Mouse (Mus musculus): Measurements from ENCODE around the gene Tubb3. TPM values are rescaled to one million over a fixed set of nuclear protein-coding genes. Genes with fewer than 3 reads are reported as not detected.
"Not testable (repeated sequence)": the region's sequence is repeated elsewhere in the genome, so short reads cannot be mapped to it uniquely, and the experiment has no call there.

Tubb3 gene
- total and polyA plus RNA-seq, 2 experiments from 2014 or later: 1,610 to 3,792 TPM

DNA sequence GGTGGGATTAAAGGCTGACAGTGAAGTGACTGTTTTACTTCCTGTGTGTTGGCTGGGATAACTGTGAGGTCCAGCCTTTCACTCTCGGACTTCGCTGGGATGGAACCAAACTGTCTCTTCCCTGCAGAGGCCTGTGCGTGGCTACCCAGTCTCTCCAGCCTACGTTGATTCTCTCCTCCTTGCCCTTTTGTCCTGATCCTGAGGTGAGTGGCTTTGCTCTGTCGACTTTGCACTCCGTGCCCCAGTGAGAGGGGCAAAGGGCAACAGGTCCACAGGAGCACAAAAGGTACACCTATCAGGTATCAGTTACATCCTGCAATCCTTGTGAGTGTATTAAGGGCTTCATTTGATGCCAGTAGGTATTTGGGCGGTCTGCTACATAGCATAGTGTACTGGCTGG is 12.2 kb downstream of the Tubb3 start, which contains the start of gene Def8:
TSS of gene Def8 (plus strand) at position 87 of the 400 bp plus-strand sequence.
- DNase-seq (ENCODE audit: low spot score) (no peak), ATAC-seq (no peak)
- no peaks in the 10 kb centered on the region for H3K27me3 ChIP-seq (ENCODE audit: insufficient read depth, low read length)
- no peak for TF ChIP-seq CTCF (IDR thresholded peaks at IDR 0.05; ENCODE audit: low read depth)
- H3K36me3 ChIP-seq (ENCODE audit: insufficient read depth, low read length): peaks cover 27% of the 10 kb centered on the region
- 74% methylated on average over 7 of the region's 7 CpGs for WGBS
- peaks cover 13% of the 10 kb centered on the region for H3K9me3 ChIP-seq (ENCODE audit: low read length)
- no peak within 1 kb of the TSS for H3K9ac ChIP-seq (replicated peaks; ENCODE audit: low read length)
- 0 out of 2 replicates have a peak within 1 kb of the TSS, but pooled peaks have one; percentile 3 for H3K4me3 ChIP-seq (ENCODE audit: low read length)
- H3K4me2 ChIP-seq (ENCODE audit: low read depth, low read length): peak within 1 kb of the TSS; percentile 44
- no peaks in the 10 kb centered on the region for H3K4me1 ChIP-seq (ENCODE audit: insufficient read depth, low read length)
- H3K27ac ChIP-seq: peak within 1 kb of the TSS; percentile 15; the same call in 1 of the 2 replicates

- no peak for ATAC-seq
- 97% methylated on average over 27 of the region's 27 CpGs for WGBS
- TF ChIP-seq CTCF (IDR thresholded peaks at IDR 0.05; ENCODE audit: low read depth): no peak
These were observed 15.6 kb downstream of the Tubb3 start for GRCm38 (mm10) chr8:123426511-123427509.

DNA sequence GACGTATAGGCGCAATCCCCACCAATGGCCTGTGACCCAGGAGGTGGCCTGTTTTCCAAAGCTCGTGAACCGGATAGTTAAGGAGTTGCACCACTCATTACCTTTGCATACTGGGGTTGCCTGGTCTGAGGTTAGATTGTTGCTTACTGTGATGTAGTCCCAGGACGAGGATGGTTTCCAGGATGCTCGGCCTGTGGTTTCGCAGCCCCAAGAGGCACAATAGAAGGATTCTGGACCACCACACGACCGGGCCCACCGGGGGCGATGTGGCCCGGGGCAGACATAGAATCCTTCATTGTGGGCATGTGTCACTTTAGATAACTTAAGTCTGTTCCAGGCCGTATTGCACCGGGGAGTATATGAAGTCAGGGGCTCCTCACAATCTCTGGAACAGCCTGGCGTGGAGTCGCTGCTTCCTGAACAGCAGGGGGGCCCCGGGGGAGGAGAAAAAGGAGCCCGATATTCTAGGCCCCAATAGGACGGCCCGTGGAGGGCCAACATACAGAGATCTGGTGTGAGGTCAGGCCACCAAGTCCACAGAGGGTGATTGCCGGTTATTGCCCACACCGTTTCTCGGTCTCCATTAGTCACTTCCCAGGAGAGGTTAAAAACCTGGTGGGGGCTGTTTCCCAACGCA is 16.5 kb downstream of the Tubb3 start:
- H3K4me1 ChIP-seq (ENCODE audit: insufficient read depth, low read length): no peaks in the 10 kb centered on the region
- DNase-seq (ENCODE audit: low spot score): no peak
- no peak overlapping the region for H3K9ac ChIP-seq (replicated peaks; ENCODE audit: low read length)
- ATAC-seq: no peak
- peaks cover 23% of the 10 kb centered on the region for H3K9me3 ChIP-seq (ENCODE audit: low read length)
- H3K4me3 ChIP-seq (ENCODE audit: low read length): no peak overlapping the region
- no peak for TF ChIP-seq CTCF (IDR thresholded peaks at IDR 0.05; ENCODE audit: low read depth)
- H3K4me2 ChIP-seq (ENCODE audit: low read depth, low read length): no peak overlapping the region
- no peaks in the 10 kb centered on the region for H3K36me3 ChIP-seq (ENCODE audit: insufficient read depth, low read length)
- H3K27me3 ChIP-seq (ENCODE audit: insufficient read depth, low read length): no peaks in the 10 kb centered on the region
- 97% methylated on average over 24 of the region's 24 CpGs for WGBS
- H3K27ac ChIP-seq: no peak overlapping the region

More at GRCm38 (mm10) chr8:123426511-123427509, 15.6 kb downstream of the Tubb3 start:
- no peaks in the 10 kb centered on the region for H3K36me3 ChIP-seq (ENCODE audit: insufficient read depth, low read length)
- H3K4me2 ChIP-seq (ENCODE audit: low read depth, low read length): no peak overlapping the region
- H3K27me3 ChIP-seq (ENCODE audit: insufficient read depth, low read length): no peaks in the 10 kb centered on the region
- DNase-seq (ENCODE audit: low spot score): no peak
- H3K4me3 ChIP-seq (ENCODE audit: low read length): no peak overlapping the region
- H3K4me1 ChIP-seq (ENCODE audit: insufficient read depth, low read length): no peaks in the 10 kb centered on the region
- no peak overlapping the region for H3K9ac ChIP-seq (replicated peaks; ENCODE audit: low read length)
- no peak overlapping the region for H3K27ac ChIP-seq
- peaks cover 21% of the 10 kb centered on the region for H3K9me3 ChIP-seq (ENCODE audit: low read length)

DNA sequence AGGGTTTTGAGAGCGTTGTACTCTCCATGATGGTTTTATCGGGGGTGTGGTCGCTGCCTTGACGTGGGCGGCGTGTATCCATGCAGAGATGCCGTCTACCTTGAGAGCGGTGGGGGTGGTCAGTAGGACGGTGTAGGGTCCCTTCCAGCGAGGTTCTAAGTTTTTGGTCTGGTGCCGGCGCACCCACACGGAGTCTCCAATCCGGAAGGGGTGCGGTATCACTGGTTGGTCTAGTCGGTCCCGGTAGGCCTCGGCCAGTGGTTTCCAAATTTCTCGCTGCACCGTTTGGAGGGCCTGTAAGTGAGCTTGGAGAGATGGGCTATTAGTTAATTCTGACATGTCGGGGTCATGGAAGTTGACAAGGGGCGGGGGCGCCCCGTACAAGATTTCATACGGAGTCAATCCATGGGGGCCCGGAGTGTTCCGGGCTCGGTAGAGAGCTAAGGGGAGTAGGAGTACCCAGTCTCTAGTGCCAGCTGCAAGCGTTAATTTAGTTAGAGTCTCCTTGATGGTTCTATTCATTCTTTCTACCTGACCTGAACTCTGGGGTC is 17.2 kb downstream of the Tubb3 start:
- Histone ChIP-seq H3K36me3 (ENCODE audit: insufficient read depth, low read length) (no peaks in the 10 kb centered on the region), H3K4me3 (ENCODE audit: low read length) (no peak overlapping the region), H3K9me3 (ENCODE audit: low read length) (peaks cover 23% of the 10 kb centered on the region), H3K27ac (no peak overlapping the region), H3K4me1 (ENCODE audit: insufficient read depth, low read length) (no peaks in the 10 kb centered on the region), H3K9ac (replicated peaks; ENCODE audit: low read length) (no peak overlapping the region), H3K27me3 (ENCODE audit: insufficient read depth, low read length) (no peaks in the 10 kb centered on the region), H3K4me2 (ENCODE audit: low read depth, low read length) (no peak overlapping the region)
- DNase-seq (ENCODE audit: low spot score) (no peak), ATAC-seq (no peak)
- WGBS: 97% methylated on average over 29 of the region's 29 CpGs
- TF ChIP-seq CTCF (IDR thresholded peaks at IDR 0.05; ENCODE audit: low read depth): no peak

- no peaks in the 10 kb centered on the region for H3K4me1 ChIP-seq (ENCODE audit: insufficient read depth, low read length)
- DNase-seq (ENCODE audit: low spot score): no peak
- no peak for TF ChIP-seq CTCF (IDR thresholded peaks at IDR 0.05; ENCODE audit: low read depth)
- no peak for ATAC-seq
- WGBS: 95% methylated on average over 23 of the region's 23 CpGs
- H3K4me3 ChIP-seq (ENCODE audit: low read length): no peak overlapping the region
- peaks cover 23% of the 10 kb centered on the region for H3K9me3 ChIP-seq (ENCODE audit: low read length)
- no peaks in the 10 kb centered on the region for H3K36me3 ChIP-seq (ENCODE audit: insufficient read depth, low read length)
- H3K4me2 ChIP-seq (ENCODE audit: low read depth, low read length): no peak overlapping the region
- no peak overlapping the region for H3K9ac ChIP-seq (replicated peaks; ENCODE audit: low read length)
- no peak overlapping the region for H3K27ac ChIP-seq
- no peaks in the 10 kb centered on the region for H3K27me3 ChIP-seq (ENCODE audit: insufficient read depth, low read length)
These were observed 17.9 kb downstream of the Tubb3 start for GRCm38 (mm10) chr8:123428939-123429721.

GRCm38 (mm10) chr8:123429722-123430013 is 18.4 kb downstream of the Tubb3 start:
- not testable (repeated sequence) for DNase-seq (ENCODE audit: low spot score); H3K27ac ChIP-seq; H3K9ac ChIP-seq (replicated peaks; ENCODE audit: low read length); ATAC-seq; H3K36me3 ChIP-seq (ENCODE audit: insufficient read depth, low read length); H3K4me3 ChIP-seq (ENCODE audit: low read length); H3K4me1 ChIP-seq (ENCODE audit: insufficient read depth, low read length); H3K27me3 ChIP-seq (ENCODE audit: insufficient read depth, low read length); H3K4me2 ChIP-seq (ENCODE audit: low read depth, low read length)
- 97% methylated on average over 15 of the region's 15 CpGs for WGBS
- H3K9me3 ChIP-seq (ENCODE audit: low read length): peaks cover 23% of the 10 kb centered on the region

GRCm38 (mm10) chr8:123430936-123431335 is 19.7 kb downstream of the Tubb3 start:
- not testable (repeated sequence) for H3K9ac ChIP-seq (replicated peaks; ENCODE audit: low read length); H3K27ac ChIP-seq; H3K4me1 ChIP-seq (ENCODE audit: insufficient read depth, low read length); H3K4me3 ChIP-seq (ENCODE audit: low read length); DNase-seq (ENCODE audit: low spot score); H3K36me3 ChIP-seq (ENCODE audit: insufficient read depth, low read length); H3K4me2 ChIP-seq (ENCODE audit: low read depth, low read length); ATAC-seq; H3K27me3 ChIP-seq (ENCODE audit: insufficient read depth, low read length)
- WGBS: 89% methylated on average over 8 of the region's 8 CpGs
- H3K9me3 ChIP-seq (ENCODE audit: low read length): peaks cover 23% of the 10 kb centered on the region

All from hindbrain, postnatal 0 days (tissue).